Mouse (Mus musculus): ENCODE results near the gene Zfp867. TPM values are rescaled to one million over a fixed set of nuclear protein-coding genes. Genes with fewer than 3 reads are reported as not detected.

Gene Zfp867
- total and polyA plus RNA-seq, 3 experiments = 0.12 to 1.3 TPM; not detected in 1

GRCm38 (mm10) chr11:59418708-59419107, 53.6 kb downstream of the Zfp867 start:
- Histone ChIP-seq H3K9ac (ENCODE audit: control insufficient read depth, low read depth, low read length, poor library complexity, severe bottlenecking) (no peak overlapping the region), H3K27ac (ENCODE audit: control insufficient read depth, low read depth, low read length) (no peak overlapping the region), H3K4me1 (ENCODE audit: control insufficient read depth in 1 of 2, insufficient read depth in 2 of 2, low read length in 2 of 2) (no peaks in the 10 kb centered on the region), H3K79me2 (ENCODE audit: control insufficient read depth, insufficient read depth, low read length, poor library complexity) (no peaks in the 10 kb centered on the region), H3K36me3 (ENCODE audit: control insufficient read depth in 1 of 2, insufficient read depth in 2 of 2, low read length in 2 of 2) (peaks cover 0 to 13% of the 10 kb centered on the region in 2 experiments; a peak in 2 of 4 replicates), H3K4me3 (ENCODE audit: control insufficient read depth in 1 of 2, insufficient read depth in 1 of 2, low read depth in 2 of 2, low read length in 2 of 2) (no peak overlapping the region), H3K27me3 (ENCODE audit: control insufficient read depth in 1 of 2, insufficient read depth in 2 of 2, low read length in 2 of 2) (no peaks in the 10 kb centered on the region), H3K9me3 (replicated peaks; ENCODE audit: insufficient read depth, low read length) (no peaks in the 10 kb centered on the region)
- no peak for TF ChIP-seq TAL1 (IDR thresholded peaks at IDR 0.05; ENCODE audit: low read length)
- no peak for TF ChIP-seq MAFK (IDR thresholded peaks at IDR 0.05; ENCODE audit: borderline replicate concordance, low read depth, low read length)
- no peak for TF ChIP-seq E2F4 (IDR thresholded peaks at IDR 0.05; ENCODE audit: borderline replicate concordance, low read depth, low read length)
- no peak for TF ChIP-seq ETS1 (IDR thresholded peaks at IDR 0.05; ENCODE audit: low read depth, low read length)
- no peak for TF ChIP-seq MYB (IDR thresholded peaks at IDR 0.05; ENCODE audit: low read depth, low read length)
- TF ChIP-seq RAD21 (IDR thresholded peaks at IDR 0.05; ENCODE audit: low read depth, low read length) = no peak
- TF ChIP-seq GATA1 (IDR thresholded peaks at IDR 0.05; ENCODE audit: low read depth, low read length) = no peak
- TF ChIP-seq USF1 (IDR thresholded peaks at IDR 0.05; ENCODE audit: low read depth, low read length) = no peak
- no peak for TF ChIP-seq ELF1 (IDR thresholded peaks at IDR 0.05; ENCODE audit: low read depth, low read length)
- TF ChIP-seq JUND (IDR thresholded peaks at IDR 0.05; ENCODE audit: low read depth, low read length) = no peak
- TF ChIP-seq CHD1 (IDR thresholded peaks at IDR 0.05; ENCODE audit: low read depth, low read length) = no peak
- TF ChIP-seq MXI1 (IDR thresholded peaks at IDR 0.05; ENCODE audit: low read depth, low read length) = no peak
- no peak for TF ChIP-seq SIN3A (IDR thresholded peaks at IDR 0.05; ENCODE audit: low read length)
- TF ChIP-seq HCFC1 (IDR thresholded peaks at IDR 0.05; ENCODE audit: low read depth, low read length) = no peak
- TF ChIP-seq MAZ (IDR thresholded peaks at IDR 0.05; ENCODE audit: low read depth, low read length) = no peak
- TF ChIP-seq ZMIZ1 (IDR thresholded peaks at IDR 0.05; ENCODE audit: low read depth, low read length) = no peak
- no peak for TF ChIP-seq EP300 (IDR thresholded peaks at IDR 0.05; ENCODE audit: low read depth in 1 of 2, low read length in 2 of 2)
- TF ChIP-seq GABPA (IDR thresholded peaks at IDR 0.05; ENCODE audit: low read depth, low read length) = no peak
- no peak for TF ChIP-seq TBP (IDR thresholded peaks at IDR 0.05; ENCODE audit: low read depth, low read length)
- TF ChIP-seq KAT2A (conservative IDR thresholded peaks at IDR 0.05; ENCODE audit: low read depth, low read length) = no peak
- DNase-seq (ENCODE audit: low read depth, low spot score) = peak; percentile 23

Data from MEL (cell line).